Mouse (Mus musculus) gastrocnemius, adult 18-20 months (tissue): ENCODE data around the gene Vmn1r22. TPM values are rescaled to one million over a fixed set of nuclear protein-coding genes. Genes with fewer than 3 reads are reported as not detected.
"Not testable (repeated sequence)": the region's sequence is repeated elsewhere in the genome, so short reads cannot be mapped to it uniquely, and the experiment has no call there.

Experiments used
- DNase-seq: peaks from one replicate; pipeline ENCODE4 v3.0.0; 2021; ENCODE audit warnings: low spot score
- long read RNA-seq, 2 experiments: library from polyadenylated mRNA; stranded (forward); transcript quantifications; one replicate each; pipeline ENCODE4 v2.0.0; 2021
- total RNA-seq, 2 experiments: library from RNA; stranded (reverse); gene quantifications; 2 replicates each; pipeline ENCODE4 v1.2.3; 2021

The Vmn1r22 gene
- not detected for total RNA-seq
- long read RNA-seq, experiment 1 = 0 reads
- long read RNA-seq, experiment 2 = 0 reads

DNA sequence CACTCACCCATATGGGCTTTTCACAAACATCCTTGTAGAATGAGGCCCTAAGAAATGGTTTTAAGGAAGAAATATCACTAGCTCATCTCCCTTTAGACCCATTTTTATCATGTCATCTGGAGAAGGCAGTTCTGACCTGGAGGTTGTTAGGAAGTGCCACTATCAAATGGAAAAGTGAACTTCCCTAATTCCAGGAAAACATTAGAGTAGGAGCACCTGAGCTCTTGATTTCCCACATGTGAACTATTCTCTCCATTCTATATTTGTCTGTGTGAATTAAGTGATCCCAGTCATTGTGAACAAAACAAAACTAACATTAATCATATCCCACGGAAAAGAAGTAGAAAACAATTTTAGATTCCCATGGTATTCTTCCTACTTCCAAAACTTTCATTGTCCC, at the start of gene Vmn1r22:
Gene Vmn1r22 (minus strand): TSS at position 101 of the 400 bp plus-strand sequence.
- no peak for DNase-seq

DNA sequence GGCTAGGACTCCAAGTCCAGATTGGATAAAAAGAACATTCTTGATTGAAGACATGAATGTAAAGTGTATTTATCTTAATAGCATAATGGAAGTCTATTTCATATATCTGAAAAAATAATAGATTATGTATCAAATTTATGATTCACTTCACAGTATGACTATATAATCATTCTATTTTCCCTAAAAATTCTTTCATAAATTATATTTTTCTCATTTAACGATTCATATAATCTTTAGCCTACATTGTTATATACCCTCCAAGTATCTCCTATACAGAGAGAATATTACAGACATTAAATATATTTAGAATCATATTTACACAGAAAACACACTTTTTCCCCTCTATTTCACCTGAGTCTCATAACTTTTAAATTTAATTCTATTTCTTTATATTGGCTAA, 18.9 kb upstream of the Vmn1r22 start, which contains the start of gene Vmn1r23:
Gene Vmn1r23 (minus strand): TSS at position 101 of the 400 bp plus-strand sequence.
- no peak for DNase-seq

DNA sequence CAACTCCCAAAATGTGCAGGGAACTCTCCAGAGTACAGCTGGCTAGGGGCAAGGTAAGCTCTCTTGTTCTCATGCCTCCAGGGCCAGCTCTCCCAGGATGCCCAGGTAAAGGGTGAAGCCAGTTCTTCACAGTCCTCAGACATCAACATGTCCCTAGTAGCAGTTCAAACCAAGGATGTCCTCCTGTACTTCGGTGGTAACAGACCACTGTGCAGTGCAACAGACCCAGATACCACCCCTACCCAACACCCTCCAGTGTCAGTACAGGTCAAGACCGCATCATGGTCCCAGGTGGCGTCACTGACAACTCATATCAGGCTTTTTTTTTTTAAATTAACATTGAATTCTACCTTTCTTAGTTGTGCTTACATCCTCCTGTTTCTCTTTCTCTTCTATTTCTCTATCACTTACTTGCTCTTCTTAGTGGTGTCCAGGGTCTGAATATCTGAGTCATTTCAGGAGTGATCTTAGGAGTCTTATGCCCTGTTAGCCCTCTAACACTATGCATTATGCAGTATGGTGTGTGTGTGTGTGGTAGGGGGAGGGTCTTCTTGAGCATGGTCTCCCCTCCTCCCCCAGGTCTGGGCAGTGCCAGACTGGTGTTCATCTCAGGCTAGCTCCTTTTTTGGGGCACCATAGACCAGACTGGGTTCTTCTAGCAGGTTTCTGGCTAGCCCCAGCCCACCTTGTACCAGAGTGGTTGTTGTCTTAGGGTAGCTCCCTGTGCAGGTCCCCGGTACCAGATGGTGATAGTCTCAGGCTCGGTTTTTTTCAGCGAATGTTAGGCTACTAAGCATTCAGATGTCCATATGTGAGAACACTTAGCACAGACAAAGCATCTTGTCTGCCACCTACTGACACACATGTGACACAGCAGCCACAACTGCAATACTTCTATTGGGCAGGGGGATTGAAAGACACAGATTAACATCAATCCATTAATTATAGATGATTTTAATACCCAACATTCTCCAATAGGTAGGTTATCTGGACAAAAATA, 48.5 kb downstream of the Vmn1r22 start:
- peak; percentile 16 for DNase-seq

DNA sequence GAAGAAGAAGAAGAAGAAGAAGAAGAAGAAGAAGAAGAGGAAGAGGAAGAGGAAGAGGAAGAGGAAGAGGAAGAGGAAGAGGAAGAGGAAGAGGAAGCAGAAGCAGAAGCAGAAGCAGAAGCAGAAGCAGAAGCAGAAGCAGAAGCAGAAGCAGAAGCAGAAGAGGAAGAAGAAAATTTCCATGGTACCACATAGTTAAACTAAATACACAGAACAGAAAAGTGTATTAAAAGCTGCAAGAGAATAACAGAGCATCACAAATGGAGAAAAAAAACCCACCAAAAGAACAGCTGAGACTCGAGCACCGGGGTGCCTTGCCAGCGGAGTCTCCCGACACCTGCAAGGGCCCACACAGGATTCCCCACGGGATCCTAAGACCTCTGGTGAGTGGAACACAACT, 56.7 kb downstream of the Vmn1r22 start:
- DNase-seq = not testable (repeated sequence)

DNA sequence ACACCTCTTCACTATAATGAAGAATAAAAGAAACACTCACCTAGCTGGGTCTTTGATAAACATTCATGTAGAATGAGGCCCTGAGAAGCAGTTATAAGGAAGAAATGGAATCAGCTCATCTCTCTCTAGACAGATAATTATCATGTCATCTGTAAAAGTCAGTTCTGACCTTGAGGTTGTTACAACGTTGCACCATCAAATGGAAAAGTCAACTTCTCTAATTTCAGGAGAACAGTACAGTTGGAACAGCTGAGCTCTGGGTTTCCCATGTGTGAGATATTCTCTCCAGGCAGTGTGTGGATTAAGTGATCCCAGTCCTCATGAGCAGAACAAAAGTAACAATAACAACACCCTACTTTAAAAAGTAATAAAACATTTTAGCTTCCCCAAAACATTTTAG, 57.5 kb downstream of the Vmn1r22 start, which contains the start of gene Vmn1r21:
Gene Vmn1r21 (minus strand): TSS at position 58 of the 400 bp plus-strand sequence.
- no peak for DNase-seq

Other genes with a start within 250 kb of the Vmn1r22 start
- 10 to 100 TPM; 11.3 to 11.6 TPM for gene Pyurf, start 215.9 kb downstream of the Vmn1r22 start, total RNA-seq
- 10 to 100 TPM in 1 of 2 experiments, 1 to 10 TPM in 1; 9.9 to 10.6 TPM for gene Lancl2, start 205.5 kb downstream of the Vmn1r22 start, total RNA-seq
- 1 to 10 TPM; 4.5 to 4.7 TPM for gene Vopp1, start 82.9 kb downstream of the Vmn1r22 start, total RNA-seq
- gene Vmn1r21, start 57.7 kb downstream of the Vmn1r22 start, total RNA-seq = not detected
- not detected for gene Vmn1r23, start 18.8 kb upstream of the Vmn1r22 start, total RNA-seq
- not detected for gene Vmn1r24, start 53.5 kb upstream of the Vmn1r22 start, total RNA-seq
- not detected for gene Vmn1r25, start 72.8 kb upstream of the Vmn1r22 start, total RNA-seq
- gene Vmn1r26, start 107.1 kb upstream of the Vmn1r22 start, total RNA-seq = not detected